Mouse (Mus musculus): ENCODE data around the gene Sgms2.

Gene Sgms2

GRCm38 (mm10) chr3:131491361-131491925, at the start of gene Sgms2:
Sgms2 (minus strand) TSS chr3:131491411.
- DNase-seq: no peak

- no peak for DNase-seq
Measured at GRCm38 (mm10) chr3:131525229-131525628, 34.0 kb upstream of the Sgms2 start.

DNA sequence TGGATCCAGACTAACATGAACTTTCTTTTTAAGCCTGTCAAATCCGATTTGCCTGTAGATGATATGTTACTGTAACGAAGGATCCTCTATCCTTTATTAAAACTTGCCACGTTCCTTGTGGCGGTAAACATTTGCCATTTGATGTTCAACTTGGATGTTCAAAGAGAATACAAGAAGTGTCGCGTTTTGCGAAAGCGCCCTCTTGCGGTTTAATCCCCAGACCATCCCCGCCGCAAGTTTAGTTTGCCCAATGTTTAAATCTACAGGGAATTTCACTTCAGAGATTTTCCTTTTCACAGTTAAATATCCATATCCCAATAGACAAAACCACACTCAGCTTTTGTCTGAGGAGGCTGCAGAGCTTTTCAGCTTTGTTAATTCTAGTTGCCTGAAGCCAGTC, 33.6 kb upstream of the Sgms2 start:
- peak; percentile 73 for DNase-seq

GRCm38 (mm10) chr3:131524210-131524609, 33.0 kb upstream of the Sgms2 start:
- no peak for DNase-seq

- no peak for DNase-seq
Measured at GRCm38 (mm10) chr3:131523749-131524148, 32.5 kb upstream of the Sgms2 start.

GRCm38 (mm10) chr3:131522243-131522642, 31.0 kb upstream of the Sgms2 start:
- DNase-seq: peak; percentile 31

GRCm38 (mm10) chr3:131521206-131521605, 30.0 kb upstream of the Sgms2 start:
- DNase-seq: no peak

GRCm38 (mm10) chr3:131517756-131518155, 26.5 kb upstream of the Sgms2 start:
- no peak for DNase-seq

DNA sequence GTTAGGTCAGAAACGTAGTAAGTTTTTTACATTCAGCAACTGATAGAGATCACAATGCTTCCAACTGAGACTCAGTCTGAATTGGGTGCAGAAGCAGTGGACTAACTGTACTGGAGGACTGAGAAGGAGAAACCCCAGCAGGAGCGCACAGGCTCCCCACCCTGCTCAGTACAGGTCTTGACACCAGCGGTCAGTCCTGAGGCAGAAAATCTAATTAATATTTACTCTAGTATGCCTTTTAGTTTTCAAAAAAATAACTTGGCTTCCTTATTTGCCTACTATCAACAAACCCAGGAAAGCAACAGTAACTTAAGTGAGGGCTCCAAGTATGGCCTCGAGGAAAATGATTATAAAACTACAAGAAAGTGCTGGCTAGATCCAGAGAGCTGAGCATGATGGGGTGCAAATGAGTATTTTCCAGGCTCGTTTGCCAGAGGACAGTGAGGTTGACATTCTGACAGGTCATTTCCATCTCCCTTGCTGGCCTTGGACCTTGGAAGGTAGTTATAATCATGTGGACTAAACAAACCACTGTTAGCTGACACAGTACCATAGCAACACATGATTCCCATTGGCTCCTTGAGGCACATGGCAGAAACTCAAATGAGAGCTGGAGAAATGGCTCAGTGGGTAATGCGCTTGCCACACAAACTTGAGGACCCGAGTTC, 25.3 kb upstream of the Sgms2 start:
- DNase-seq: peak; percentile 18

- no peak for DNase-seq
Measured at GRCm38 (mm10) chr3:131511616-131512015, 20.4 kb upstream of the Sgms2 start.

DNA sequence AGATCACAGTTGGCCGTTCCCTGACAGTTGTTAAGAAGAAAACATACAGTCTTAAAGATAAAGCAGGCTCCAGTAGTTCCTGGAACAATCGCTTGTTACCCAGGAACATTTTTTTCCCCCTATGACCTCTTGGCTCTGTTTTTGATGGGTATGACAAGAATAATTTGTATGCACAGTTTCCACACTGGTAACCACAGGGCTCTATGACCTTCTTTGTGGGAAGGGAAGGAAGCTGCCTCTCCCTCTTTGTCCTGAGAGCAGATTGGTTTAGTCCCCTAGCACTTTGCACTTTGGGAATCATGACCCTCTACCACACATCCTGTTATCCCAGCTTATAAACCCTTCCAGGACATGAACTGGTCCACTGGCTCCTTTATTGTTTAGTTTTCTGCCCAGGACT, 16.8 kb upstream of the Sgms2 start:
- DNase-seq: no peak

DNA sequence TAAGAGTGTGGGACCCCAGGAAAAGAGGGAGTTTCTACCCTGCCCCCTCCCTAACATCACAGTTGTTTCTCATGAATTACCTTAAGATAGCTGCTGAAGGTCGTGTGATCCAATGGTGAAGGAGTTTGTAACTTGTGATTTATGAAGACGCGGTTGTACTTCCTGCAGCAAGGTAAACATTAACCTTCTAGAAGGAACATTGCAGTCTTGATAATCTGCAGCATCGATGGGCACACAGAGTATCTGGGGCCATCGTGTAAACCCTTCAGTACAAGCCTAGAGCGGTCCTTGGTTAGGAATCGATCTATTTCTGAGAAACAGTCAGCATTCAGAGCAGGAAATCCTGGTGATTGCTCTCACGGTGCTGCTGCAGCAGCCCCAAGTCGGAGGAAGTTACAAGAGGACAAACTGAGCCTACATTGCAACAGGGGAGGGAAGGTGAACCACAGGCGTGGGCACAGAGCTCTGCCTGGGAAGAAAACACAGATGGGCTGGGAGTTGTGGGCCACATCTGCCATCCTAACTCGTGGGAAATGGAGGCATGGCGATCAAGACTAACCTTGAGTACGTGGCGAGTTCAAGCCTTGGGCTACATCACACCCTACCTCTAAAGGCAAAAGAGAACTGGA, 13.5 kb upstream of the Sgms2 start:
- no peak for DNase-seq

- no peak for DNase-seq
Measured at GRCm38 (mm10) chr3:131501677-131502370, 10.6 kb upstream of the Sgms2 start.

DNA sequence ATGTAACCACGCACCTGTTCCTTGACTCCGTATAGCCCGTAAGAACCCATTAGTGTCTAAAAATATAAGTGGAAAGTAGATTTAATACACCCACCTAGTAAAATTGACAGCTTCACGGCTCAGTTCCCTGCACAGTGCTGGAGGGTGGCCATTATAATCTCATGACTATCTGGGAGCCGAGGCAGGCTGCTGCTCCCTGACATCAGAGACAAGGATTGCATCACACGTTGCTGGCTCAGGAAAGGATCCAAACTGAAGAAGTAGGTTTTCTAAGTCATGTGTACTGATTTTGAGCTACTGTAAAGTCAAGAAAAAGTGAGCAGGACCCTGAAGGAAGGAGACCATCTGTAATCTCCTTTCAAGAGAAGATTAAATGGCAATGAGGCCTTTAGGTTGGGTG, 8.4 kb upstream of the Sgms2 start:
- DNase-seq: no peak

- no peak for DNase-seq
Measured at GRCm38 (mm10) chr3:131496506-131497122, 5.4 kb upstream of the Sgms2 start.

DNA sequence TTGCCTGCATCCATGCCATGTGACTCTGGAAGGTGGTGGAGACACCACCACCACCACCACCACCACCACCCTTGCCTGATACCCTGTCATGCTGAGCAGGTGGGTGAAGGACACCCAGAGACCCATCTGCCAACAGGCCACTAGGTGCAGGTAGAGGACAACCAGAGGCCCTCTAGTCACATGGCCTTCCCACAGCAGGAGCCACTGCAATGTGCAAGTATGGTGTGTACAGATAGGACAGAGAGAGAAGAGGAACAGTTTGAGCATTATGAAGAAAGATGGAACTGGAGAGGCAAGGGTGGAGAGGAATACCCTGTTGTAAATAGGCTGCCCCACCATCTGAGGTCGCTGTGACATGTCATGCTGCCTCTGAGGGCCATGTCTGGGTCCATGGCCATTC, 3.9 kb upstream of the Sgms2 start:
- no peak for DNase-seq

GRCm38 (mm10) chr3:131493194-131493593, 2.0 kb upstream of the Sgms2 start:
- DNase-seq: no peak

DNA sequence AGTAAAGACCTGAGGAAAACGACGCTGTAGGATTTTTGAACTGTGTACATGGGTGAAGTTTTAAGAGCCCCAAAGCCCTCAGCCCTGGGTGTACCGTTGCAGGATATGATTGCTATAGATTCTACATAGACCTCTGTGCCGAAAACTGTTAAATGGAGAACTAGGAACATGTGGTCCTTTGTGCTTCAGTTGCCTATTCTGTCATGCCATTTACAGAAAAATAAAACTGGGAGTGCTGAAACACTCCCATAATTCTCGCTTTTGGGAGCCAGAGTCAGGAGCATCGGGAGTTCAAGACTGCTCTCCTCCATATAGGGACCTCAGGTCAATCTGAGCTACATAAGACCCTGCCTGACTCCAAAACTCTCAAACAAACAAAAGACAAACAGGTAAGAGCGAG, 769 bp upstream of the Sgms2 start:
- no peak for DNase-seq

GRCm38 (mm10) chr3:131490143-131490908, 885 bp downstream of the Sgms2 start:
- DNase-seq: peak; percentile 74

DNA sequence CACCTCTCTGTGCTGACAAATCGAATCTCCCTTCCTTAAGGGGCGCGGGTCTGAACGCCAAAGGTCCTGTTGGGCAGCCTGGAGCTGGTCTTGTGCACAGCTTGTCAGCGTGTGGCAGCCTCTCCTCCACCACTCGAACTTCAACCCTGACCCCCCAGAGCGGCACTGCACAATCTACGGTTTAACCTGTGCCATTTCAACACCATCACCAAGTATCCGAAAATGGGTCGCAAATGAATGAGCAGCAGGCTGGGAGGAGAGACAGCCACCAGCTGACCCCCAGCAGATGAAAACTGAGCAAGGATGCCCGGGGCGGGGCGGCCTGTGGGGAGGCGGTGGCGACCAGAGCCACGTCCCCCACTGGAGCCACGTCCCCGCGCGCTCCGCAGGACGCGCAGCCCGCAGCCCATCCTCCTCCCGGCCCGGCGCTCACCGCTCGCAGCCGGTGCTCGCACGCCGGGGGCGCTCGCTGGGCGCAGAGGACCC, 1.5 kb downstream of the Sgms2 start:
- peak; percentile 40 for DNase-seq

DNA sequence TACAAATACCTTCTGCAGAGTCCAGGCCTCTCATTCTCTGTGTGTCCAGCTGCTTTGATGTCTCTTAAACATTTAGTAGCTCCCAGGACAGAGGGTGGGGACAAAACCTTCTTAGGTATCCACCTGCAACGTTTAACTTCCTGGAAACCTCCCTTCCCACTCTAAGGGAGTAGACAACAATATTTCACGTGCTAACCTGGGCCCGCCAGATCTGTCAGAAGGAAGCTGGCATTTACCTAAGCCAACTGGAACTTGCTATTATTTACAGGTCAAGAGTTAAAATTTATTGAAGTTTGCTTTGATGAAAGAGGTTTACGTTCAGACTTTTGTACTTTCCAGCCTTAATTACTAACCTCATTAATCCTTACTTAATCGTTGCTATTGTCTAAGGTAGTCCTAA, 2.2 kb downstream of the Sgms2 start:
- DNase-seq: no peak

- no peak for DNase-seq
Measured at GRCm38 (mm10) chr3:131488403-131488802, 2.8 kb downstream of the Sgms2 start.

Data from lung, postnatal 14 days (tissue).